Mouse (Mus musculus): ENCODE results near the gene Lhfpl5.
"Not testable (repeated sequence)": the region's sequence is repeated elsewhere in the genome, so short reads cannot be mapped to it uniquely, and the experiment has no call there.

The Lhfpl5 gene

GRCm38 (mm10) chr17:28575244-28576125 is at the start of gene Lhfpl5:
Gene Lhfpl5, plus strand, starts transcription at chr17:28575641.
- peak; percentile 84 for DNase-seq (ENCODE audit: extremely low spot score)

GRCm38 (mm10) chr17:28527184-28528042 is 48.0 kb upstream of the Lhfpl5 start:
- no peak for DNase-seq (ENCODE audit: extremely low spot score)

GRCm38 (mm10) chr17:28528043-28528351 is 47.4 kb upstream of the Lhfpl5 start:
- peak; percentile 78 for DNase-seq (ENCODE audit: extremely low spot score)

GRCm38 (mm10) chr17:28529116-28529515 is 46.3 kb upstream of the Lhfpl5 start:
- no peak for DNase-seq (ENCODE audit: extremely low spot score)

GRCm38 (mm10) chr17:28530506-28530905 is 44.9 kb upstream of the Lhfpl5 start, which contains the start of gene Armc12:
Gene Armc12, plus strand, starts transcription at chr17:28530806.
- no peak for DNase-seq (ENCODE audit: extremely low spot score)

GRCm38 (mm10) chr17:28531946-28532345 is 43.5 kb upstream of the Lhfpl5 start:
- peak; percentile 56 for DNase-seq (ENCODE audit: extremely low spot score)

- no peak for DNase-seq (ENCODE audit: extremely low spot score)
These were observed 42.9 kb upstream of the Lhfpl5 start for GRCm38 (mm10) chr17:28532557-28532956.

GRCm38 (mm10) chr17:28533327-28533726 is 42.1 kb upstream of the Lhfpl5 start:
- no peak for DNase-seq (ENCODE audit: extremely low spot score)

GRCm38 (mm10) chr17:28537881-28538280 is 37.6 kb upstream of the Lhfpl5 start:
- DNase-seq (ENCODE audit: extremely low spot score), result no peak

- no peak for DNase-seq (ENCODE audit: extremely low spot score)
These were observed 28.5 kb upstream of the Lhfpl5 start for GRCm38 (mm10) chr17:28546925-28547324.

- DNase-seq (ENCODE audit: extremely low spot score), result no peak
These were observed 26.9 kb upstream of the Lhfpl5 start for GRCm38 (mm10) chr17:28548550-28548949.

- no peak for DNase-seq (ENCODE audit: extremely low spot score)
These were observed 26.3 kb upstream of the Lhfpl5 start, which contains the start of gene Clpsl2 for GRCm38 (mm10) chr17:28549111-28549510. Gene Clpsl2, plus strand, starts transcription at chr17:28549411.

- DNase-seq (ENCODE audit: extremely low spot score), result peak; percentile 79
These were observed 22.2 kb upstream of the Lhfpl5 start for GRCm38 (mm10) chr17:28553040-28553793.

- not testable (repeated sequence) for DNase-seq (ENCODE audit: extremely low spot score)
These were observed 21.4 kb upstream of the Lhfpl5 start for GRCm38 (mm10) chr17:28554021-28554420.

GRCm38 (mm10) chr17:28556635-28557396 is 18.6 kb upstream of the Lhfpl5 start:
- no peak for DNase-seq (ENCODE audit: extremely low spot score)

GRCm38 (mm10) chr17:28557772-28558171 is 17.7 kb upstream of the Lhfpl5 start:
- no peak for DNase-seq (ENCODE audit: extremely low spot score)

GRCm38 (mm10) chr17:28560598-28560997 is 14.8 kb upstream of the Lhfpl5 start, which contains the start of gene Clps:
Gene Clps, minus strand, starts transcription at chr17:28560766.
- no peak for DNase-seq (ENCODE audit: extremely low spot score)

- DNase-seq (ENCODE audit: extremely low spot score), result no peak
These were observed 13.8 kb upstream of the Lhfpl5 start for GRCm38 (mm10) chr17:28561613-28562012.

- no peak for DNase-seq (ENCODE audit: extremely low spot score)
These were observed 10.3 kb upstream of the Lhfpl5 start for GRCm38 (mm10) chr17:28565181-28565580.

GRCm38 (mm10) chr17:28567541-28567940 is 7.9 kb upstream of the Lhfpl5 start:
- no peak for DNase-seq (ENCODE audit: extremely low spot score)

- no peak for DNase-seq (ENCODE audit: extremely low spot score)
These were observed 3.6 kb upstream of the Lhfpl5 start for GRCm38 (mm10) chr17:28571868-28572267.

Data from embryo, embryonic 9.5 days (tissue).